Mouse (Mus musculus) embryonic facial prominence, embryonic 11.5 days (tissue): ENCODE measurements around the gene Ccdc33. TPM values are rescaled to one million over a fixed set of nuclear protein-coding genes. Genes with fewer than 3 reads are reported as not detected.

Experiments used
- ATAC-seq: fragments of 200-750 bp; cut with Nextera tagmentation; replicated peaks from 2 replicates; pipeline ENCODE4 v1.8.0; 2017; ENCODE audit warnings: low read depth; ENCODE audit not compliant: insufficient number of reproducible peaks, low FRiP score, low TSS enrichment
- DNase-seq: peaks from one replicate; pipeline ENCODE4 v3.0.0-alpha.2; 2015; ENCODE audit warnings: low spot score
- H3K27ac ChIP-seq: fragments of 300-500 bp; sonication (generic); replicated peaks from 2 replicates; pipeline ENCODE4 v1.5.1; 2014; ENCODE audit warnings: mild to moderate bottlenecking, low read depth, low read length, control low read depth
- H3K27me3 ChIP-seq: fragments of 300-500 bp; sonication (generic); 2 replicates; pipeline ENCODE4 v1.6.1; 2014; ENCODE audit warnings: mild to moderate bottlenecking, low read length, moderate library complexity, mixed read lengths; ENCODE audit not compliant: control insufficient read depth, insufficient read depth
- H3K36me3 ChIP-seq: fragments of 300-500 bp; sonication (generic); replicated peaks from 2 replicates; pipeline ENCODE4 v1.6.1; 2014; ENCODE audit warnings: low read depth, mild to moderate bottlenecking, low read length, moderate library complexity, mixed read lengths; ENCODE audit not compliant: control insufficient read depth, insufficient read depth
- H3K4me1 ChIP-seq: fragments of 300-500 bp; sonication (generic); 2 replicates; pipeline ENCODE4 v1.6.1; 2014; ENCODE audit warnings: low read length, mixed read lengths; ENCODE audit not compliant: control insufficient read depth, insufficient read depth
- H3K4me2 ChIP-seq: fragments of 300-500 bp; sonication (generic); 2 replicates; pipeline ENCODE4 v1.6.1; 2014; ENCODE audit warnings: low read depth, mild to moderate bottlenecking, control low read depth, low read length, moderate library complexity
- H3K4me3 ChIP-seq: fragments of 300-500 bp; sonication (generic); 2 replicates; pipeline ENCODE4 v1.5.1; 2014; ENCODE audit warnings: low read depth, low read length, control low read depth
- H3K9ac ChIP-seq: fragments of 300-500 bp; sonication (generic); replicated peaks from 2 replicates; pipeline ENCODE4 v1.6.1; 2014; ENCODE audit warnings: mild to moderate bottlenecking, control low read depth, low read length
- H3K9me3 ChIP-seq: fragments of 300-500 bp; sonication (generic); replicated peaks from 2 replicates; pipeline ENCODE4 v1.6.1; 2016; ENCODE audit warnings: mild to moderate bottlenecking, low read length, inconsistent platforms, mixed read lengths; ENCODE audit not compliant: control insufficient read depth
- WGBS: fragments of 180-500 bp; shearing (Covaris S2); extraction: QIAGEN DNeasy Blood & Tissue Kit; methylation state at CpG from one replicate; pipeline ENCODE4 v1.1.7; 2014; 5-methylcytosine and 5-hydroxymethylcytosine counted together
- polyA plus RNA-seq: library from polyadenylated mRNA; unstranded; fragments of >200 nt; fragmentation: Nextera tagmentation; extraction: Ambion mirVana; gene quantifications from 2 replicates; pipeline ENCODE4 v1.2.1, GENCODE M21; 2014

The Ccdc33 gene
- polyA plus RNA-seq, 1 experiment from 2014 or later, result 0.77 TPM

DNA sequence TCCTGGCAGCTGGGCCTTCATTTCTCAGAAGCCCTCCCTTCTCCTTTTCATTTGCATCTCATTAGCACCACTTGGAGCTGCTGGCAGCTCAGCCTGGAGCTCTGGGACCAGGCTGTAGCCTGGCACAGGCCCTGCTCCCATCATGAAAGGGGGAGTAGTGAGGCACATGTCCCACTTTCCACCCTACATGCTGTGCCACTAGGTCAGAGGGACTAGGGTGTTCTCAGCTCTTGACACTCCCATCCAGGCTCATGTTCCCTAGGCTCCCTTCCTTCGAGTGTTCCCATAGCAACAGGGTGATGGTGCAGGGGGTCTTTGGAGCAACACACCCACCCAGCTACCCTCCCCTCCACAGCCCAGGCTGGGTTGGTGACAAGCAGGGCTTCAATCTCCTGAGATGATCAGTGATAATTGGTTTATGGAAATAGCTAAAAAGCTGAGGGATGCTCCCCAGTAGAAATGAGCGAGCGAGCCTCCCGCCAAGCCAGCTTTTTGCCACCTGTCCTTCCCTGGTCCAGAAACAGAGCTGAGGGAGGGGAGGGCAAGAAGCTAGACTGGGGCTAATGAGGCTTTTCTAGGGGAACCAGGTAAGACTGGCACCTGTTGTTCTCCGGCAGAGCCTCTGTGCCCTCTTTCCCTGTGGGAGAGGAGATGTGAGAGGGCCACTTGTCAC lies 21.9 kb downstream of the Ccdc33 start:
- Histone ChIP-seq H3K4me1 (no peaks in the 10 kb centered on the region), H3K36me3 (no peaks in the 10 kb centered on the region), H3K27ac (no peak overlapping the region), H3K27me3 (no peaks in the 10 kb centered on the region), H3K4me2 (no peak overlapping the region), H3K9me3 (no peaks in the 10 kb centered on the region), H3K9ac (no peak overlapping the region), H3K4me3 (no peak overlapping the region)
- 63% methylated on average over 5 of the region's 5 CpGs for WGBS
- DNase-seq, result no peak
- ATAC-seq, result no peak

GRCm38 (mm10) chr9:58095977-58096376 lies 22.6 kb downstream of the Ccdc33 start:
- Histone ChIP-seq H3K27me3 (no peaks in the 10 kb centered on the region), H3K9me3 (no peaks in the 10 kb centered on the region), H3K9ac (no peak overlapping the region), H3K27ac (no peak overlapping the region), H3K36me3 (no peaks in the 10 kb centered on the region), H3K4me3 (no peak overlapping the region), H3K4me1 (no peaks in the 10 kb centered on the region), H3K4me2 (no peak overlapping the region)
- 85% methylated on average over 6 of the region's 6 CpGs for WGBS
- DNase-seq (no peak), ATAC-seq (no peak)

- Histone ChIP-seq H3K9ac (no peak overlapping the region), H3K4me1 (no peaks in the 10 kb centered on the region), H3K27ac (no peak overlapping the region), H3K9me3 (no peaks in the 10 kb centered on the region), H3K4me3 (no peak overlapping the region), H3K4me2 (no peak overlapping the region), H3K27me3 (no peaks in the 10 kb centered on the region), H3K36me3 (no peaks in the 10 kb centered on the region)
- 73% methylated on average over 3 of the region's 3 CpGs for WGBS
- DNase-seq, result no peak
- no peak for ATAC-seq
Observed at GRCm38 (mm10) chr9:58093776-58094175, 24.8 kb downstream of the Ccdc33 start.

DNA sequence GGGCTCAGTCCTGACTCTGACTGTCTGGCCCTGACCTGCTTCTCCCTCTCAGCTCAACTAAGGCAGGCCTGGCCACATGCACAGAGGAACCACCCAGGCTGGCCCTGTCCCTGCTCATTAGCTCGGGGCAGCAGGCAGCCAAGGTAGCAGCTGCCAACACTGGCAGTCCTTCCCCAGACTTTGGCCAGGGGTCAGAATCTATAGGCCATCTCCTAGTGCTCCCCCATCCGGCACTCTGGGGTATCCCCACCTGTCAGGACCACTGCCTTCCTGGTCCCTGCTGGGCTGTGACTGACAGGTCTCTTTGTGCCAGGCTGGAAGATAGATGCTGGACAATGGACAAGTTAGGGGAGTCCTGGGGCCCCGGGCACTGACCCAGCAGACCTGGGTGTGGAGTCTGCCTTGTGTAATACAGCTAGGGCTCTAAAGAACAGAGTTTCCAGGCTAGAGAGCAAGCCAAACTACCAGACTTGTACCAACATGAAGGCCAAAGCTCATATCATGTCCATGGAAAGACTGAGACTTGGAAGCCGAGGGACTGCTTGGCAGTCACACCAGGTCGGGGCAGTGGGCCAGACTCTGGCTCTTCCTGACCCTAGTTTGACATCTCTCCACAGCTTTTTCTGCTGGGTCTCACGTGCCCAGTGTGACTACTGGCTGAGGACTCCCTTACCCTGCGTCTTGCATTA lies 25.9 kb downstream of the Ccdc33 start:
- H3K27ac ChIP-seq, result no peak overlapping the region
- H3K4me3 ChIP-seq, result no peak overlapping the region
- H3K4me1 ChIP-seq, result peaks cover 3% of the 10 kb centered on the region; the same call in 1 of the 2 replicates
- H3K27me3 ChIP-seq, result no peaks in the 10 kb centered on the region
- ATAC-seq (no peak), DNase-seq (no peak)
- H3K9ac ChIP-seq, result no peak overlapping the region
- H3K4me2 ChIP-seq, result no peak overlapping the region
- no peaks in the 10 kb centered on the region for H3K36me3 ChIP-seq
- H3K9me3 ChIP-seq, result no peaks in the 10 kb centered on the region
- 71% methylated on average over 7 of the region's 7 CpGs for WGBS

- DNase-seq (peak; percentile 68), ATAC-seq (0 out of 2 replicates have a peak, but pooled peaks have one; percentile 27)
- no peaks in the 10 kb centered on the region for H3K36me3 ChIP-seq
- H3K4me1 ChIP-seq, result peaks cover 3% of the 10 kb centered on the region; the same call in 1 of the 2 replicates
- H3K9me3 ChIP-seq, result no peaks in the 10 kb centered on the region
- WGBS, result 33% methylated on average over 4 of the region's 4 CpGs
- H3K9ac ChIP-seq, result no peak overlapping the region
- no peak overlapping the region for H3K4me2 ChIP-seq
- H3K27ac ChIP-seq, result no peak overlapping the region
- no peaks in the 10 kb centered on the region for H3K27me3 ChIP-seq
- no peak overlapping the region for H3K4me3 ChIP-seq
Observed at GRCm38 (mm10) chr9:58091623-58092425, 26.8 kb downstream of the Ccdc33 start.

DNA sequence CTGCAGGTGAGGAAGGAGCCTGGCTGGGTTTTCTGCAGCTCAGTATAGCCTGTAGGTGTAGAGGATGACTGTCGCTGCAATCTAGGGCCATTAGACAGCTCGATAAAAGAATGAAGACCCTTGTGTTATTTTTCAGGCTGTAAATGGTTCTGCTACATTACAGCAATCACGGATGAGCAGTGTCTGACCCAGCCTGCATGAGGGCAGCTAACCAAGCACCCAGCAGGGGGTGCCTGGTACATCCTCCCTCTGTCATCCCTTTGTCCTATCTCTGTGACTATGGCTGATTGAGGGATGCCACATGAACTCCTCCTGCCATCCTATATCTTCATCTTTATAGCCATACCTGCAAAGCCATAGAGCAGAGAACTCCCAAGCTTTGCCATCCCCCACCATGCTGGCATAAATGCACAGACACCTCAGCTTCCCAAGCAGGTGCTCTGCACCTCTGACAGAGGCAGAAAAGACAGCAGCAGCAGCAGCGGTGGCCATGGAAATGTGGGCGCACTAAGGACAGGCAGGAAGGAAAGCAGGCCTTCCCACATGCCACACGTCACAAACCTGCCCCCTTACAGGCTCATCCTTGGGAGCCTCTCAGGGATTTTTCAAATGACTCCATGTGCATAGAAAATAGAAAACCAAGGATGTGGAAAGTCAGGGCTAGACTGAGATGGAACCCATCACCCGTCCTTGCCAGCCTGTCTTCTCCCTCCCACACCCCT lies 31.2 kb downstream of the Ccdc33 start:
- H3K27ac ChIP-seq, result no peak overlapping the region
- 62% methylated on average over 7 of the region's 7 CpGs for WGBS

GRCm38 (mm10) chr9:58086861-58087260 lies 31.8 kb downstream of the Ccdc33 start:
- WGBS, result 64% methylated on average over 7 of the region's 7 CpGs
- H3K4me3 ChIP-seq, result no peak overlapping the region

More for the DNA sequence above, 31.2 kb downstream of the Ccdc33 start:
- no peak overlapping the region for H3K4me2 ChIP-seq
- DNase-seq (no peak), ATAC-seq (no peak)
- no peak overlapping the region for H3K9ac ChIP-seq
- H3K27me3 ChIP-seq, result no peaks in the 10 kb centered on the region
- no peak overlapping the region for H3K4me3 ChIP-seq
- H3K36me3 ChIP-seq, result no peaks in the 10 kb centered on the region
- H3K4me1 ChIP-seq, result peaks cover 5% of the 10 kb centered on the region; the same call in 1 of the 2 replicates
- H3K9me3 ChIP-seq, result no peaks in the 10 kb centered on the region

More at GRCm38 (mm10) chr9:58086861-58087260, 31.8 kb downstream of the Ccdc33 start:
- Histone ChIP-seq H3K27ac (no peak overlapping the region), H3K36me3 (no peaks in the 10 kb centered on the region), H3K9me3 (no peaks in the 10 kb centered on the region), H3K27me3 (no peaks in the 10 kb centered on the region), H3K4me1 (peaks cover 5% of the 10 kb centered on the region; the same call in 1 of the 2 replicates), H3K4me2 (no peak overlapping the region), H3K9ac (no peak overlapping the region)
- ATAC-seq (no peak), DNase-seq (no peak)
